Mouse (Mus musculus) embryonic facial prominence, embryonic 11.5 days (tissue): ENCODE measurements around the gene Cep295. TPM values are rescaled to one million over a fixed set of nuclear protein-coding genes. Genes with fewer than 3 reads are reported as not detected.

Experiments
- ATAC-seq: fragments of 200-750 bp; cut with Nextera tagmentation; replicated peaks from 2 replicates; pipeline ENCODE4 v1.8.0; 2017; ENCODE audit warnings: low read depth; ENCODE audit not compliant: insufficient number of reproducible peaks, low FRiP score, low TSS enrichment
- DNase-seq: peaks from one replicate; pipeline ENCODE4 v3.0.0-alpha.2; 2015; ENCODE audit warnings: low spot score
- H3K27ac ChIP-seq: fragments of 300-500 bp; sonication (generic); replicated peaks from 2 replicates; pipeline ENCODE4 v1.5.1; 2014; ENCODE audit warnings: mild to moderate bottlenecking, low read depth, low read length, control low read depth
- H3K27me3 ChIP-seq: fragments of 300-500 bp; sonication (generic); 2 replicates; pipeline ENCODE4 v1.6.1; 2014; ENCODE audit warnings: mild to moderate bottlenecking, low read length, moderate library complexity, mixed read lengths; ENCODE audit not compliant: control insufficient read depth, insufficient read depth
- H3K36me3 ChIP-seq: fragments of 300-500 bp; sonication (generic); replicated peaks from 2 replicates; pipeline ENCODE4 v1.6.1; 2014; ENCODE audit warnings: low read depth, mild to moderate bottlenecking, low read length, moderate library complexity, mixed read lengths; ENCODE audit not compliant: control insufficient read depth, insufficient read depth
- H3K4me1 ChIP-seq: fragments of 300-500 bp; sonication (generic); 2 replicates; pipeline ENCODE4 v1.6.1; 2014; ENCODE audit warnings: low read length, mixed read lengths; ENCODE audit not compliant: control insufficient read depth, insufficient read depth
- H3K4me2 ChIP-seq: fragments of 300-500 bp; sonication (generic); 2 replicates; pipeline ENCODE4 v1.6.1; 2014; ENCODE audit warnings: low read depth, mild to moderate bottlenecking, control low read depth, low read length, moderate library complexity
- H3K4me3 ChIP-seq: fragments of 300-500 bp; sonication (generic); 2 replicates; pipeline ENCODE4 v1.5.1; 2014; ENCODE audit warnings: low read depth, low read length, control low read depth
- H3K9ac ChIP-seq: fragments of 300-500 bp; sonication (generic); replicated peaks from 2 replicates; pipeline ENCODE4 v1.6.1; 2014; ENCODE audit warnings: mild to moderate bottlenecking, control low read depth, low read length
- H3K9me3 ChIP-seq: fragments of 300-500 bp; sonication (generic); replicated peaks from 2 replicates; pipeline ENCODE4 v1.6.1; 2016; ENCODE audit warnings: mild to moderate bottlenecking, low read length, inconsistent platforms, mixed read lengths; ENCODE audit not compliant: control insufficient read depth
- WGBS: fragments of 180-500 bp; shearing (Covaris S2); extraction: QIAGEN DNeasy Blood & Tissue Kit; methylation state at CpG from one replicate; pipeline ENCODE4 v1.1.7; 2014; 5-methylcytosine and 5-hydroxymethylcytosine counted together
- polyA plus RNA-seq: library from polyadenylated mRNA; unstranded; fragments of >200 nt; fragmentation: Nextera tagmentation; extraction: Ambion mirVana; gene quantifications from 2 replicates; pipeline ENCODE4 v1.2.1, GENCODE M21; 2014

Cep295 gene
- polyA plus RNA-seq, 1 experiment from 2014 or later: 22.0 TPM

DNA sequence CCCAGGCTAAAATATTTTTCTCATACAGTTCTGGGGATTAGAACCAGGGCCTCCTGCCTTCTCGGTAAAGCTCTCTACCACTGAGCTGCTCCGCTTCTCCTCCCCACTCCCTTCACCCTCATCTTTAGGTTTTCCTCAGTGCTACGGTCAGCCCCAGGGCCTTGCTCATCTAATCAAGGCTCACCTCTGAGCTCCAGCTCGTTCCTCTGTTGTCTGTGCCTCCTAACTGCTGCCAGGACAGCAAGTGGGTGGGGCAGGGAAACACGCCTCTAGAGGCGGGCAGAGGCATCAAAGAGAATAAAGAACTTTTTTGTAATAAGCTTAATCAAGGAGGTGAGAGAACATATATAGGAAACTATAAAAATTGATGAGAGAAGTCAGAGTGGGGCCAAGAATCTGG, 69.7 kb downstream of the Cep295 start:
- DNase-seq (no peak), ATAC-seq (no peak)
- Histone ChIP-seq H3K4me1 (no peaks in the 10 kb centered on the region), H3K9me3 (no peaks in the 10 kb centered on the region), H3K4me3 (no peak overlapping the region), H3K36me3 (no peaks in the 10 kb centered on the region), H3K4me2 (no peak overlapping the region), H3K27me3 (no peaks in the 10 kb centered on the region), H3K27ac (no peak overlapping the region), H3K9ac (no peak overlapping the region)
- 49% methylated on average over 6 of the region's 6 CpGs for WGBS

DNA sequence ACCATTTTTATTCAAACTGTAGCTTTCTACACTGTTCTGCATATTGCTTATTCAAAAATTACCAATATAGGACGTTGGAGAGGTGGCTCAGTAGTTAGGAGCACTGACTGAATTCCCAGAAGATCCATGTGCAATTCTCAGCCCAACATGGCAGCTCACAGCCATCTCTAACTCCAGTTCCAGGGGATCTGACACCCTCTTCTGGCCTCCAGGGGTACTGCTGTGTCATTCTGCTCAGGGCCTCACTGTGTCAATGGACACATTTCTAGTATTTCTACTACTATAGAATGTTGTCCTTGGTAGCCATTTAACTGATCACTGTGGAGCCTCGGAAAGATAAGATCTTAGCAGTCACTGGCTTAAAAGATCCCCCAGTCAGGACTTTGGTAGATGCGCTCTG, 72.1 kb downstream of the Cep295 start:
- Histone ChIP-seq H3K9ac (no peak overlapping the region), H3K4me2 (no peak overlapping the region), H3K27ac (no peak overlapping the region), H3K4me3 (no peak overlapping the region), H3K27me3 (no peaks in the 10 kb centered on the region), H3K36me3 (no peaks in the 10 kb centered on the region), H3K4me1 (no peaks in the 10 kb centered on the region), H3K9me3 (no peaks in the 10 kb centered on the region)
- 72% methylated on average over 3 of the region's 3 CpGs for WGBS
- DNase-seq (no peak), ATAC-seq (no peak)

DNA sequence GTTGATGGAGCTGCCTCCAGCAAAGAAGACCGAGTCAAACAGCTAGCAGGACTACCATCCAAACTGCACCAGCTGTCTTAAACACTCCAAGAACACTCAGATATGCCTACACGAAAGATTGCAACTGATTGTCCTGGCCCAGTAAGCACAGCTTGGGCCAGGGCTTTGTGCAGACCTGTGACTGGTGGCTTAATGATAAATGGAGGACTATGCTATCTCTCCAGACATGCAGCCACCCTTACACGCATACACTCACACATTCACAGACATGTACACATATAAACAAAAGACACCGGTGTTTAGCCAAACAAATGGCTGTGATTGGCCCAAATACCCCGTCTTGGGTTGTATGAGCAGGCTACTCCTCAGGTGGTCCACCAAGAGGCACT, 77.1 kb downstream of the Cep295 start:
- DNase-seq (no peak), ATAC-seq (no peak)
- peak overlapping the region; percentile 94 for H3K9ac ChIP-seq
- 47% methylated on average over 5 of the region's 5 CpGs for WGBS
- H3K4me2 ChIP-seq: peak overlapping the region; percentile 65
- H3K27me3 ChIP-seq: no peaks in the 10 kb centered on the region
- H3K27ac ChIP-seq: no peak overlapping the region
- H3K4me1 ChIP-seq: no peaks in the 10 kb centered on the region
- peak overlapping the region; percentile 85 for H3K4me3 ChIP-seq
- no peaks in the 10 kb centered on the region; the same call in 1 of the 2 replicates for H3K36me3 ChIP-seq
- no peaks in the 10 kb centered on the region for H3K9me3 ChIP-seq

DNA sequence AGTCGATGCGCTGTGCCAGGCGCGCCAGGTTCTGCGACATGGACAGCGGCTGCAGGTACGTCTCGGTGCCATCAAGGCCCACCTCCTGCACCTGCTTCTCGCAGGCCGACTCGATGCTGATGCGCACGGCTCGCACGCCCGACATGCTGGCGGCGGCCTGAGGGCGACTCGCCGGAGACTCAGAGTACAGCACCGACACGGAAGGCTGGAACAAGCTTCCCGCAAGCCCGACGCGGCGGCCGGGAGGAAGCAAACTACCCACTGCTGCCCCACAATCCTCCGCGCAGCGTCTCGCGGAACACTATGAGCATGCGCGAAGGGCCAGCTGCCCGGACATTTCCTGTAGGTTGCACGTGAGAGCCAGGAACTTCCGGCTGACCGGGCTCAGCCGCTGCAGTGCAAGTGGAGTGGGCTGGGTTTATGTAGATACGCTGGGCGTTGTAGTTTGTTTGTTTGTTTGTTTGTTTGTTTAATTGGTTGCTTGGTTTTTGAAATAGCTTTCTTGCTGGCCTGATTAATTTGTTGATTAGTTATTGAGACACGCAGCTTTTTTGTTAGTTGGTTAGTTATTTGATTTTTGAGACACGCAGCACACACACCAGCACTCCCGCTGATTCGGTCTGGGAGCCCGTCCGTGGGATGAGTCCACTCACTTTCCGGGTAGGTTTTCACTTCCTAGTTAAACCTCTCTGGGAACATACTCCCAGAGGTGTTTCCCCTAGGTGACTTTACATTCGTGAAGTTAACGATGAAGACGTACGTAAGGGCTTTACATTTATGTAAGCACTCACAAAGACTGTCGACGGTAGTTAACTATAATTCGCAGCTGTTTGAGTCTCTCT, 77.7 kb downstream of the Cep295 start, which contains the start of gene Med17:
Med17 (minus strand) TSS at position 283 of the 842 bp plus-strand sequence.
- ATAC-seq: peak; percentile 97
- WGBS: 2% methylated on average over 52 of the region's 57 CpGs
- peak within 1 kb of the TSS; percentile 63; the same call in 1 of the 2 replicates for H3K27ac ChIP-seq

DNA sequence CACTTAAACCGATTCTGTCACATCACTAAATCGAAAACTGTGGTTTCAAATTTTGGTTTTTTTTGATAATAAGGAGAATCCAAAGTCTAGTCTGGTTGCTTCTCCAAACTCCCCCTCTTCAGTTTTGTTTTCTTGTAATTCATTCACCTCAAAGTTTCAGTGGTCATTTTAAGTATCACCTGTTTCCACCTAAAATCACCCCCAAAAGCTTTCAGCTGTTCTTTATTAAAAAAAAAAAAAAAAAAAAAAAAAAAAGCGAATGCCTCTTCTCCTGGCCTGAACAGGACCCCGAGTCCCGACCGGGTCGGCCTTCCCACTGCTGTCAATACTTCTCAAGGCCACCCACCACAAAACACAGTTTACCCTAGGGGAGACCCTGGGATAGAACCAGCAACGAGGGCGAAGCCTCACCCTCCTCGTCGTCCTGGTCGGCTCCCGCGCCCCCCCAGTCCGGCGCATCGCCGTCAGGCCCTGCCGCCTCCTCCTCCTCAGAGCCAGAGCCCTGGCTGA, 78.4 kb downstream of the Cep295 start:
- Histone ChIP-seq H3K4me2 (peak overlapping the region; percentile 55), H3K9ac (peak overlapping the region; percentile 94)
- WGBS: 10% methylated on average over 18 of the region's 19 CpGs

More for the DNA sequence above, 77.7 kb downstream of the Cep295 start, which contains the start of gene Med17:
- Histone ChIP-seq H3K4me1 (no peaks in the 10 kb centered on the region), H3K27me3 (no peaks in the 10 kb centered on the region), H3K9me3 (no peaks in the 10 kb centered on the region), H3K9ac (peak within 1 kb of the TSS; percentile 94), H3K4me3 (peak within 1 kb of the TSS; percentile 85), H3K4me2 (peak within 1 kb of the TSS; percentile 65), H3K36me3 (peaks cover 1% of the 10 kb centered on the region; the same call in 1 of the 2 replicates)
- DNase-seq: peak; percentile 96

DNA sequence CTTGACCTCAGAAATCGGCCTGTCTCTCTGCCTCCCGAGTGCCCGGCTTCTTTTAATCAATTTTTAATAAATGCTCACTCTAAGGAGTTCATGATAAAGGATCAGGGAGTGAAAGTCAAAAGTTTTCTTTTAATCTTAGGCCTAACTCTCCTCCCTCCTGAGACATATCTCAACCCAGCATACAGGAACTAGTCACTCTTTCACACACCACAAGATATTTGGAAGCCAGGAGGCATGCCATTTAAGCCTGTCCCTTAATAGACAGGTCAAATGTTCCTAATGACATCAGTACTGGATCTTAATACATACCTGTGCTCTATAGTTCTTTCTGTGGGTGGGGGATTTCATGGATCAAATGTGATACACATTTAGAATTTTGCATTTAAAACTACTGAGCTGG, 79.2 kb downstream of the Cep295 start:
- H3K4me3 ChIP-seq: no peak overlapping the region
- DNase-seq (no peak), ATAC-seq (no peak)
- H3K27ac ChIP-seq: no peak overlapping the region
- H3K4me2 ChIP-seq: no peak overlapping the region
- H3K4me1 ChIP-seq: no peaks in the 10 kb centered on the region
- H3K27me3 ChIP-seq: no peaks in the 10 kb centered on the region
- WGBS: 98% methylated on average over 3 of the region's 3 CpGs
- no peak overlapping the region for H3K9ac ChIP-seq
- H3K36me3 ChIP-seq: peaks cover 2% of the 10 kb centered on the region
- no peaks in the 10 kb centered on the region for H3K9me3 ChIP-seq

More for the DNA sequence above, 78.4 kb downstream of the Cep295 start:
- H3K4me1 ChIP-seq: no peaks in the 10 kb centered on the region
- H3K27me3 ChIP-seq: no peaks in the 10 kb centered on the region
- H3K36me3 ChIP-seq: peaks cover 2% of the 10 kb centered on the region; the same call in 1 of the 2 replicates
- peak; percentile 37 for ATAC-seq
- DNase-seq: peak; percentile 1
- no peaks in the 10 kb centered on the region for H3K9me3 ChIP-seq
- H3K27ac ChIP-seq: peak overlapping the region; percentile 63; the same call in 1 of the 2 replicates
- peak overlapping the region; percentile 85 for H3K4me3 ChIP-seq

DNA sequence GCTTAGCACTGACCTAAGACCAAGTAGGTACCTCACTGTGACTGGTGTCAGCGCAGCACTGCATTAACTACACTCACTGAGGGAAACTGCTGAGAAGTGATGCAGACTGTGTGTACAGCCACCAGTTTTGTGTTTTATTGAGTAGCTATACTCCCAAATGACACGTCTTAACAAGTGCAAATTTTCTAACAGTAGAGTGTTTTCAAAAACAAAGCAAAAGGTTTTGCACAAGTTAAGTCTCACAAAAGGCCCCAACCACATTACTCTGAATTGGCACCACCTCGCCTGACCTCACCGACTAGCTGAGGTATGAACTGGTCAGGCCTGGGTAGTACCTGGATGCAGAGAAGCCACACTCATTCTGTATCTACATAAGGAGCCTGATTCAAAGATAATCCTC, 80.7 kb downstream of the Cep295 start:
- no peak for ATAC-seq
- H3K27ac ChIP-seq: no peak overlapping the region
- H3K4me1 ChIP-seq: no peaks in the 10 kb centered on the region
- H3K36me3 ChIP-seq: peaks cover 6% of the 10 kb centered on the region
- H3K9ac ChIP-seq: no peak overlapping the region
- H3K9me3 ChIP-seq: no peaks in the 10 kb centered on the region
- no peaks in the 10 kb centered on the region for H3K27me3 ChIP-seq
- H3K4me3 ChIP-seq: no peak overlapping the region
- H3K4me2 ChIP-seq: no peak overlapping the region
- 90% methylated on average over 4 of the region's 4 CpGs for WGBS
- no peak for DNase-seq

DNA sequence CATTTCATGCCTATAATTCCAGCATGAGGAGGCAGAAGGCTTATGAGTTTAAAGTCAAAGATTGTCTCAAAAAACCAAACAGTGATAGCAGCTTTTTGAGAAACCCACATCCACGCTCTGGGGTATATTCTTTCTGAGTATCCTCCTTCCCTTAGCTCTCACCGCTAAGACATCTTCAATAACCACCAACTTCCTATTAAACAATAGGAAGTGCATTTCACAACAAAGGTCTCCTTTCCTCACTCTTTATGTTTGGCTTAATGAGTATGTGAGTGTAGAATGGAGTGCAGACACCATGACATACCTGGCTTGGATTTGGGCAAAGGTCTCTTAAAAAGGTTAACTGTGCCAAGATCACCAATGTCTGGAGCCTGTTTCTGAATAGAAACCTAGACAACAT, 83.6 kb downstream of the Cep295 start:
- H3K9ac ChIP-seq: no peak overlapping the region
- no peaks in the 10 kb centered on the region for H3K27me3 ChIP-seq
- no peak overlapping the region for H3K4me3 ChIP-seq
- DNase-seq: no peak
- H3K36me3 ChIP-seq: peaks cover 10% of the 10 kb centered on the region
- H3K4me2 ChIP-seq: no peak overlapping the region
- no peaks in the 10 kb centered on the region for H3K4me1 ChIP-seq
- no peaks in the 10 kb centered on the region for H3K9me3 ChIP-seq
- WGBS: 95% methylated on average over 2 of the region's 2 CpGs
- ATAC-seq: no peak
- H3K27ac ChIP-seq: no peak overlapping the region
